Mouse (Mus musculus): ENCODE data around the gene Dedd2. TPM values are rescaled to one million over a fixed set of nuclear protein-coding genes. Genes with fewer than 3 reads are reported as not detected.
A peak's percentile ranks its signal among the peaks of the same experiment; 100 is the strongest.

Dedd2 gene
- total and polyA plus RNA-seq, 3 experiments = 25.2 to 36.6 TPM; not detected in 1

- H3K9me3 ChIP-seq (replicated peaks; ENCODE audit: insufficient read depth, low read length) = no peaks in the 10 kb centered on the region
- H3K4me3 ChIP-seq (ENCODE audit: control insufficient read depth in 1 of 2, insufficient read depth in 1 of 2, low read depth in 2 of 2, low read length in 2 of 2) = no peak overlapping the region
- peaks cover 7 to 24% of the 10 kb centered on the region in 2 experiments for H3K36me3 ChIP-seq (ENCODE audit: control insufficient read depth in 1 of 2, insufficient read depth in 2 of 2, low read length in 2 of 2)
- peak; percentile 86 for DNase-seq (ENCODE audit: low read depth, low spot score)
- H3K27ac ChIP-seq (ENCODE audit: control insufficient read depth, low read depth, low read length) = peak overlapping the region; percentile 92
- TF ChIP-seq TBP (IDR thresholded peaks at IDR 0.05; ENCODE audit: low read depth, low read length) (0 out of 2 replicates have a peak, but pooled peaks have one; percentile 29), TCF12 (IDR thresholded peaks at IDR 0.05; ENCODE audit: low read depth, low read length) (peak; percentile 68), CTCF (IDR thresholded peaks at IDR 0.05 in 2 of 3, conservative IDR thresholded peaks at IDR 0.05 in 1 of 3; ENCODE audit: control insufficient read depth in 1 of 3, insufficient read depth in 1 of 3, low read depth in 2 of 3, low read length in 3 of 3, poor library complexity in 1 of 3, severe bottlenecking in 1 of 3) (no peak), ELF1 (IDR thresholded peaks at IDR 0.05; ENCODE audit: low read depth, low read length) (peak; percentile 29; the same call in 1 of the 2 replicates), NELFE (IDR thresholded peaks at IDR 0.05; ENCODE audit: low read depth, low read length) (no peak), RCOR1 (IDR thresholded peaks at IDR 0.05; ENCODE audit: low read depth, low read length) (peak; percentile 96), EP300 (IDR thresholded peaks at IDR 0.05; ENCODE audit: low read depth in 1 of 2, low read length in 2 of 2) (peak; percentile 85 to 95), MYC (IDR thresholded peaks at IDR 0.05; ENCODE audit: low read depth, low read length) (peak; percentile 64; the same call in 1 of the 2 replicates), MYB (IDR thresholded peaks at IDR 0.05; ENCODE audit: low read depth, low read length) (peak; percentile 96), ZNF384 (IDR thresholded peaks at IDR 0.05; ENCODE audit: low read depth, low read length) (no peak), ETS1 (IDR thresholded peaks at IDR 0.05; ENCODE audit: low read depth, low read length) (peak; percentile 78), SMC3 (IDR thresholded peaks at IDR 0.05; ENCODE audit: low read depth, low read length) (peak; percentile 14; the same call in 1 of the 2 replicates), MXI1 (IDR thresholded peaks at IDR 0.05; ENCODE audit: low read depth, low read length) (peak; percentile 75), GATA1 (IDR thresholded peaks at IDR 0.05; ENCODE audit: low read depth, low read length) (peak; percentile 64), TAL1 (IDR thresholded peaks at IDR 0.05; ENCODE audit: low read length) (no peak), SIN3A (IDR thresholded peaks at IDR 0.05; ENCODE audit: low read length) (peak; percentile 89)
- H3K9ac ChIP-seq (ENCODE audit: control insufficient read depth, low read depth, low read length, poor library complexity, severe bottlenecking) = no peak overlapping the region
- no peaks in the 10 kb centered on the region for H3K27me3 ChIP-seq (ENCODE audit: control insufficient read depth in 1 of 2, insufficient read depth in 2 of 2, low read length in 2 of 2)
- peaks cover 3% of the 10 kb centered on the region for H3K79me2 ChIP-seq (ENCODE audit: control insufficient read depth, insufficient read depth, low read length, poor library complexity)
- H3K4me1 ChIP-seq (ENCODE audit: control insufficient read depth in 1 of 2, insufficient read depth in 2 of 2, low read length in 2 of 2) = peaks cover 3 to 40% of the 10 kb centered on the region in 2 experiments
Measured at GRCm38 (mm10) chr7:25213099-25213498, 7.3 kb downstream of the Dedd2 start.

GRCm38 (mm10) chr7:25210482-25210881, 9.9 kb downstream of the Dedd2 start:
- H3K4me3 ChIP-seq (ENCODE audit: control insufficient read depth in 1 of 2, insufficient read depth in 1 of 2, low read depth in 2 of 2, low read length in 2 of 2) = no peak overlapping the region
- no peak overlapping the region for H3K27ac ChIP-seq (ENCODE audit: control insufficient read depth, low read depth, low read length)
- H3K9me3 ChIP-seq (replicated peaks; ENCODE audit: insufficient read depth, low read length) = no peaks in the 10 kb centered on the region
- H3K79me2 ChIP-seq (ENCODE audit: control insufficient read depth, insufficient read depth, low read length, poor library complexity) = peaks cover 3% of the 10 kb centered on the region; the same call in 1 of the 2 replicates
- H3K9ac ChIP-seq (ENCODE audit: control insufficient read depth, low read depth, low read length, poor library complexity, severe bottlenecking) = no peak overlapping the region
- DNase-seq (ENCODE audit: low read depth, low spot score) = no peak
- no peak for TF ChIP-seq MAX (IDR thresholded peaks at IDR 0.05; ENCODE audit: low read length)
- TF ChIP-seq CTCF (IDR thresholded peaks at IDR 0.05 in 2 of 3, conservative IDR thresholded peaks at IDR 0.05 in 1 of 3; ENCODE audit: control insufficient read depth in 1 of 3, insufficient read depth in 1 of 3, low read depth in 2 of 3, low read length in 3 of 3, poor library complexity in 1 of 3, severe bottlenecking in 1 of 3) = no peak
- no peak for TF ChIP-seq GABPA (IDR thresholded peaks at IDR 0.05; ENCODE audit: low read depth, low read length)
- TF ChIP-seq USF2 (IDR thresholded peaks at IDR 0.05; ENCODE audit: borderline replicate concordance in 1 of 2, insufficient read depth in 1 of 2, low read depth in 1 of 2, low read length in 2 of 2) = no peak
- no peak for TF ChIP-seq EP300 (IDR thresholded peaks at IDR 0.05; ENCODE audit: low read depth in 1 of 2, low read length in 2 of 2)
- TF ChIP-seq MEF2A (IDR thresholded peaks at IDR 0.05; ENCODE audit: extremely low read depth, insufficient replicate concordance, low read depth, low read length, poor library complexity, severe bottlenecking) = no peak
- no peak for TF ChIP-seq RCOR1 (IDR thresholded peaks at IDR 0.05; ENCODE audit: low read depth, low read length)
- TF ChIP-seq ELF1 (IDR thresholded peaks at IDR 0.05; ENCODE audit: low read depth, low read length) = no peak
- TF ChIP-seq GATA1 (IDR thresholded peaks at IDR 0.05; ENCODE audit: low read depth, low read length) = no peak
- no peak for TF ChIP-seq TCF12 (IDR thresholded peaks at IDR 0.05; ENCODE audit: low read depth, low read length)
- TF ChIP-seq KAT2A (conservative IDR thresholded peaks at IDR 0.05; ENCODE audit: low read depth, low read length) = no peak
- no peak for TF ChIP-seq TBP (IDR thresholded peaks at IDR 0.05; ENCODE audit: low read depth, low read length)
- TF ChIP-seq CHD2 (IDR thresholded peaks at IDR 0.05; ENCODE audit: low read length) = no peak
- no peak for TF ChIP-seq POLR2AphosphoS2 (IDR thresholded peaks at IDR 0.05; ENCODE audit: low read length)
- TF ChIP-seq JUND (IDR thresholded peaks at IDR 0.05; ENCODE audit: low read depth, low read length) = no peak
- H3K36me3 ChIP-seq (ENCODE audit: control insufficient read depth in 1 of 2, insufficient read depth in 2 of 2, low read length in 2 of 2) = peaks cover 10 to 16% of the 10 kb centered on the region in 2 experiments
- H3K27me3 ChIP-seq (ENCODE audit: control insufficient read depth in 1 of 2, insufficient read depth in 2 of 2, low read length in 2 of 2) = no peaks in the 10 kb centered on the region
- H3K4me1 ChIP-seq (ENCODE audit: control insufficient read depth in 1 of 2, insufficient read depth in 2 of 2, low read length in 2 of 2) = peaks cover 3 to 35% of the 10 kb centered on the region in 2 experiments
